Mouse (Mus musculus) embryonic facial prominence, embryonic 10.5 days (tissue): ENCODE data around the gene Pde4dip. TPM values are rescaled to one million over a fixed set of nuclear protein-coding genes. Genes with fewer than 3 reads are reported as not detected.

ENCODE experiments used
- DNase-seq: peaks from one replicate; pipeline ENCODE4 v3.0.0-alpha.2; 2017; ENCODE audit warnings: low spot score
- H3K27ac ChIP-seq: fragments of 300-500 bp; sonication (generic); replicated peaks from 2 replicates; pipeline ENCODE4 v1.5.1; 2016; ENCODE audit warnings: mild to moderate bottlenecking
- H3K27me3 ChIP-seq: fragments of 300-500 bp; sonication (generic); replicated peaks from 2 replicates; pipeline ENCODE4 v1.6.1; 2016; ENCODE audit warnings: low read depth, mild to moderate bottlenecking; ENCODE audit not compliant: poor library complexity, severe bottlenecking
- H3K36me3 ChIP-seq: fragments of 300-500 bp; sonication (generic); replicated peaks from 2 replicates; pipeline ENCODE4 v1.6.1; 2016; ENCODE audit warnings: mild to moderate bottlenecking, moderate library complexity
- H3K4me1 ChIP-seq: fragments of 300-500 bp; sonication (generic); 2 replicates; pipeline ENCODE4 v1.6.1; 2016
- H3K4me3 ChIP-seq: fragments of 300-500 bp; sonication (generic); 2 replicates; pipeline ENCODE4 v1.5.1; 2016; ENCODE audit warnings: mild to moderate bottlenecking, moderate library complexity
- H3K9me3 ChIP-seq: fragments of 300-500 bp; sonication (generic); 2 replicates; pipeline ENCODE4 v1.6.1; 2016; ENCODE audit warnings: mild to moderate bottlenecking
- WGBS: fragments of 180-500 bp; shearing (Covaris S2); methylation state at CpG from one replicate; pipeline ENCODE4 v1.1.7; 2016; 5-methylcytosine and 5-hydroxymethylcytosine counted together
- polyA plus RNA-seq: library from polyadenylated mRNA; unstranded; fragments of >200 nt; fragmentation: Nextera tagmentation; extraction: Ambion mirVana; gene quantifications from 2 replicates; pipeline ENCODE4 v1.2.1, GENCODE M21; 2016

Gene Pde4dip
- polyA plus RNA-seq, 1 experiment from 2014 or later = 28.2 TPM

GRCm38 (mm10) chr3:97802927-97803326 lies 85.6 kb downstream of the Pde4dip start:
- peaks cover 8% of the 10 kb centered on the region; the same call in 1 of the 2 replicates for H3K4me1 ChIP-seq
- no peak overlapping the region for H3K4me3 ChIP-seq
- no peaks in the 10 kb centered on the region for H3K36me3 ChIP-seq
- H3K27ac ChIP-seq = no peak overlapping the region
- no peaks in the 10 kb centered on the region for H3K27me3 ChIP-seq
- H3K9me3 ChIP-seq = no peaks in the 10 kb centered on the region
- DNase-seq = no peak
- 89% methylated on average over 2 of the region's 2 CpGs for WGBS

DNA sequence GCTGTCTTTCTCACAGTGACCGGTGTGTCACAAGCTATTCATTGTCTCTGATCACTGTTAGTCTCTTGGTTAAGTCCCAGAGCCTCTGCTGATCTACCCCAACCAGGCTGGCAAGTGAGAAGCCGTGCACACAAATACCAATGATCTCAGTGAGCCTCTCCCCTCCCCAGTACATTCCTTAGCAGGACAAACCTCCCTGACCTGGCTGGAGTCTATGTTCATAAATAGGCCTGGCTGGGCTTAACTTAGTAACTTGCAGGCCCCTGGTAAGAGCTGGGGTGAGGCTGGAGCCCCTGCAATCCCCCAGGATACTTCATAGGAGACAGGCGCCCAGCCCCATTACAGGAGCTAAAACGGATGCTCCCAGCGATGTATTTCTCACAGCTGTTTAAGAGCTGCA lies 86.2 kb downstream of the Pde4dip start:
- H3K27ac ChIP-seq = no peak overlapping the region
- 78% methylated on average over 5 of the region's 5 CpGs for WGBS
- no peak overlapping the region for H3K4me3 ChIP-seq
- no peaks in the 10 kb centered on the region for H3K9me3 ChIP-seq
- no peak for DNase-seq
- peaks cover 8% of the 10 kb centered on the region; the same call in 1 of the 2 replicates for H3K4me1 ChIP-seq
- no peaks in the 10 kb centered on the region for H3K27me3 ChIP-seq
- H3K36me3 ChIP-seq = no peaks in the 10 kb centered on the region

DNA sequence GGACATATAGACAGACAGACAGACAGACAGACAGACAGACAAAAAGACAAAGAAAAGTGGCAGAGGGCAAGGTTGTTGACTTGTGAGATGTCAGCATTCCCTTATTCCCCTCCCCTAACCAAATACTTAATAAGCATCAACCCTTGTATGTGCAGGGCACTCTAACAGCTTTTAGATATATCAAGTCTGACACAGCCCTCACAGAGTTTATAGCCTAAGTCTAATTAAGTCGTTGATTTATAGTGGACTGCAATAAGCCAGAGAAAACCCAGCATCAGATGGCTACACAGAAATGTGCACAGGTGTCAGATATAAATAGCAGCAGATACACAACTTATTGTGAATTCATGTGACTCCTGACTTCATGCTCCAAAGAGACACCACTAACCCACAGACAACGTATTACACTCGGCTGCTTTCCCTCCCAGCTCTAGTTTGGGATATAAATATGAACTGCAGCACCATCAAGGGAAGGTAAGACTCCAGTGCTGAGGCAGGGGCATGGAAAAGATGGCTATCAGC lies 87.3 kb downstream of the Pde4dip start:
- no peaks in the 10 kb centered on the region for H3K27me3 ChIP-seq
- no peak overlapping the region for H3K27ac ChIP-seq
- WGBS = 88% methylated on average over 3 of the region's 3 CpGs
- H3K9me3 ChIP-seq = no peaks in the 10 kb centered on the region
- H3K4me1 ChIP-seq = peaks cover 8% of the 10 kb centered on the region; the same call in 1 of the 2 replicates
- no peak for DNase-seq
- H3K4me3 ChIP-seq = no peak overlapping the region
- no peaks in the 10 kb centered on the region for H3K36me3 ChIP-seq

GRCm38 (mm10) chr3:97800657-97801056 lies 87.8 kb downstream of the Pde4dip start:
- DNase-seq = no peak
- no peaks in the 10 kb centered on the region for H3K27me3 ChIP-seq
- H3K27ac ChIP-seq = no peak overlapping the region
- WGBS = 81% methylated on average over 5 of the region's 5 CpGs
- H3K9me3 ChIP-seq = no peaks in the 10 kb centered on the region
- H3K4me1 ChIP-seq = peaks cover 8% of the 10 kb centered on the region; the same call in 1 of the 2 replicates
- H3K4me3 ChIP-seq = no peak overlapping the region
- H3K36me3 ChIP-seq = no peaks in the 10 kb centered on the region

GRCm38 (mm10) chr3:97800004-97800403 lies 88.5 kb downstream of the Pde4dip start:
- H3K4me1 ChIP-seq = peaks cover 8% of the 10 kb centered on the region; the same call in 1 of the 2 replicates
- H3K9me3 ChIP-seq = no peaks in the 10 kb centered on the region
- WGBS = 68% methylated on average over 3 of the region's 3 CpGs
- H3K27me3 ChIP-seq = no peaks in the 10 kb centered on the region
- no peaks in the 10 kb centered on the region for H3K36me3 ChIP-seq
- no peak overlapping the region for H3K4me3 ChIP-seq
- no peak overlapping the region for H3K27ac ChIP-seq
- no peak for DNase-seq

- Histone ChIP-seq H3K4me3 (no peak overlapping the region), H3K4me1 (peaks cover 8% of the 10 kb centered on the region; the same call in 1 of the 2 replicates), H3K27me3 (no peaks in the 10 kb centered on the region), H3K27ac (no peak overlapping the region), H3K36me3 (no peaks in the 10 kb centered on the region), H3K9me3 (no peaks in the 10 kb centered on the region)
- DNase-seq = no peak
- 63% methylated on average over 3 of the region's 3 CpGs for WGBS
Observed at GRCm38 (mm10) chr3:97799267-97799666, 89.2 kb downstream of the Pde4dip start.

- Histone ChIP-seq H3K27ac (no peak overlapping the region), H3K4me1 (peaks cover 3% of the 10 kb centered on the region; the same call in 1 of the 2 replicates), H3K27me3 (no peaks in the 10 kb centered on the region), H3K4me3 (no peak overlapping the region), H3K36me3 (no peaks in the 10 kb centered on the region), H3K9me3 (no peaks in the 10 kb centered on the region)
- DNase-seq = no peak
- 82% methylated on average over 6 of the region's 6 CpGs for WGBS
Observed at GRCm38 (mm10) chr3:97797371-97797770, 91.1 kb downstream of the Pde4dip start.

DNA sequence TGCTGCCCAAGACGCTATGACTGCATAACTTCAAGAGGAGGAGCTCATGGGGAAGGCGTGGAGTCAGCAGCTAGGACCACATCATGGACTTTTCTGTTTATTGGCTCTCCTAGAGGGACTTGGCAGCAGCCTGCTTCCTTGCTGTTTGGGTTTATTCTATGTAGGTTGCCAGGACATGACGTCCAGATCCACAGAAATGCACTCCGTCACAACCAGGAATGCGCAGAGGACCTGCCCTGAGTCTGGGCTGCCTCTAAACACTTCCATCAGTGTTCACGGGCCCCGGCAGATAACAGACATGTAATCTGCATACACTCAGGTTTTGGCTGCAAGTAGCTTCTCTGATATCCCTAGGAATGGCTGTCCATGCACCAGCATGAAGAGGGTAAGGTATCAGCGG lies 94.5 kb downstream of the Pde4dip start:
- no peak overlapping the region for H3K4me3 ChIP-seq
- H3K9me3 ChIP-seq = peaks cover under 1% of the 10 kb centered on the region; the same call in 1 of the 2 replicates
- no peak for DNase-seq
- no peaks in the 10 kb centered on the region for H3K27me3 ChIP-seq
- WGBS = 83% methylated on average over 8 of the region's 8 CpGs
- no peaks in the 10 kb centered on the region for H3K4me1 ChIP-seq
- H3K36me3 ChIP-seq = no peaks in the 10 kb centered on the region
- H3K27ac ChIP-seq = no peak overlapping the region

GRCm38 (mm10) chr3:97790150-97790549 lies 98.4 kb downstream of the Pde4dip start:
- no peak overlapping the region for H3K27ac ChIP-seq
- no peak for DNase-seq
- H3K36me3 ChIP-seq = no peaks in the 10 kb centered on the region
- 80% methylated on average over 1 of the region's 1 CpGs for WGBS
- H3K4me3 ChIP-seq = no peak overlapping the region
- H3K4me1 ChIP-seq = no peaks in the 10 kb centered on the region
- H3K27me3 ChIP-seq = no peaks in the 10 kb centered on the region
- H3K9me3 ChIP-seq = peaks cover 2% of the 10 kb centered on the region; the same call in 1 of the 2 replicates

DNA sequence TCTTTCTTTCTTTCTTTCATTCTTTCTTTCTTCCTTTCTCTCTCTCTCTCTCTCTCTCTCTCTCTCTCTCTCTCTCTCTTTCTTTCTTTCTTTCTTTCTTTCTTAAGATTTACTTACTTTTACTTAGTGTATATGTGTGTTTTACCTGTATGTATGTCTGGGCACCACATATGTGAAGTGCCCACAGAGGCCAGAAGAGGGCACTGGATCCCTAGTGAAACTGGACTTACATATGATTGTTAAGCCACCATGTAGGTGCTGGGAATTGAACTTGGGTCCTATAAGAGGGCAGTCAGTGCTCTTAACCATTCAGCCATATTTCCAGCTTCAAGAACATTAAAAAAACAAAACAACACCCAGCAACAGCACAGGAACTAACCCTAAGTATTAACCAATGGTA lies 99.2 kb downstream of the Pde4dip start:
- H3K9me3 ChIP-seq = peaks cover 2% of the 10 kb centered on the region; the same call in 1 of the 2 replicates
- no peaks in the 10 kb centered on the region for H3K4me1 ChIP-seq
- no peak for DNase-seq
- H3K4me3 ChIP-seq = no peak overlapping the region
- H3K27ac ChIP-seq = no peak overlapping the region
- no peaks in the 10 kb centered on the region for H3K27me3 ChIP-seq
- no peaks in the 10 kb centered on the region for H3K36me3 ChIP-seq

DNA sequence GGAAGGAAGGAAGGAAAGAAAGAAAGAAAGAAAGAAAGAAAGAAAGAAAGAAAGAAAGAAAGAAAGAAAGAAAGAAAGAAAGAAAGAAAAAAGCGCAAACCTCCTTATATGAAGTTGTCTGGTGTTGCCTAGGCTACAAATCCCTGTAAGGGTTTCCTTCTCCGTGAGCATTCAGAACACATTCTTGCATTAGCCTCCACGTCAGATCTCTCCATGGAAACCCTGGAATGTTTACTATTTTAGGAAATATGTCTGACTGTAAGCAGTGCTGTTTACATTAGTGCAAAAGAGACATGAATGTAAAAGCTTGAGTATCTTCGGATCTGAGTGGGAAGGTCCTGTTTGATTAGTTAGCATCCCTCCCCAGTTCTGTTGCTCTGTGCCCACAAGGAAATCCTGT lies 112.3 kb downstream of the Pde4dip start:
- Histone ChIP-seq H3K27me3 (no peaks in the 10 kb centered on the region; the same call in 1 of the 2 replicates), H3K4me1 (no peaks in the 10 kb centered on the region), H3K4me3 (no peak overlapping the region), H3K9me3 (no peaks in the 10 kb centered on the region), H3K36me3 (no peaks in the 10 kb centered on the region), H3K27ac (no peak overlapping the region)
- 58% methylated on average over 4 of the region's 4 CpGs for WGBS
- no peak for DNase-seq

GRCm38 (mm10) chr3:97775742-97776141 lies 112.8 kb downstream of the Pde4dip start:
- DNase-seq = no peak
- no peaks in the 10 kb centered on the region for H3K36me3 ChIP-seq
- H3K27me3 ChIP-seq = no peaks in the 10 kb centered on the region; the same call in 1 of the 2 replicates
- H3K27ac ChIP-seq = no peak overlapping the region
- H3K4me3 ChIP-seq = no peak overlapping the region
- H3K9me3 ChIP-seq = no peaks in the 10 kb centered on the region
- H3K4me1 ChIP-seq = no peaks in the 10 kb centered on the region
- 78% methylated on average over 2 of the region's 2 CpGs for WGBS

DNA sequence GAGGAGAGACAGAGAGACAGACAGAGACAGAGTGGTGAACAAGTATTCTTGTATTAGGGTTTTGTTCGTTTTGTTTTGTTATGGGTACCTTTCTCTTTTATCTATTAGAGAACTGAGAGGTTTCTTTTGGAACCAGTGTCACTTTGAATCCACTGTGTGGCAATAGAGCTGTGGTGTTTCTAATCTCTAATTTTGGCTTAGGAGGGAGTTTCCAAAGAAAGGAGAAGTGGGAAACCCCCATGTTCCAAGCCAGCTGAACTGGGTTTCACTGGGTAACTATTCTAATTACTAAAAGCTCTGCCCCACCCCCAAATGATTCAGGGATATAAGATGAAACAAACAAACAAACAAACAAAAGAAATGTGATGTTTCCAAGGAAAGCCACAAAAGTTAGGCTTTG lies 113.6 kb downstream of the Pde4dip start:
- no peak overlapping the region for H3K27ac ChIP-seq
- no peaks in the 10 kb centered on the region for H3K36me3 ChIP-seq
- no peaks in the 10 kb centered on the region; the same call in 1 of the 2 replicates for H3K27me3 ChIP-seq
- H3K9me3 ChIP-seq = no peaks in the 10 kb centered on the region
- no peaks in the 10 kb centered on the region for H3K4me1 ChIP-seq
- no peak overlapping the region for H3K4me3 ChIP-seq
- DNase-seq = no peak
- whole genome bisulfite sequencing = 75% methylated on average over 1 of the region's 1 CpGs
